Mouse (Mus musculus): ENCODE data around the gene Thtpa. TPM values are rescaled to one million over a fixed set of nuclear protein-coding genes. Genes with fewer than 3 reads are reported as not detected.

Gene Thtpa
- polyA plus RNA-seq, 2 experiments, result 2.6 to 4.3 TPM

DNA sequence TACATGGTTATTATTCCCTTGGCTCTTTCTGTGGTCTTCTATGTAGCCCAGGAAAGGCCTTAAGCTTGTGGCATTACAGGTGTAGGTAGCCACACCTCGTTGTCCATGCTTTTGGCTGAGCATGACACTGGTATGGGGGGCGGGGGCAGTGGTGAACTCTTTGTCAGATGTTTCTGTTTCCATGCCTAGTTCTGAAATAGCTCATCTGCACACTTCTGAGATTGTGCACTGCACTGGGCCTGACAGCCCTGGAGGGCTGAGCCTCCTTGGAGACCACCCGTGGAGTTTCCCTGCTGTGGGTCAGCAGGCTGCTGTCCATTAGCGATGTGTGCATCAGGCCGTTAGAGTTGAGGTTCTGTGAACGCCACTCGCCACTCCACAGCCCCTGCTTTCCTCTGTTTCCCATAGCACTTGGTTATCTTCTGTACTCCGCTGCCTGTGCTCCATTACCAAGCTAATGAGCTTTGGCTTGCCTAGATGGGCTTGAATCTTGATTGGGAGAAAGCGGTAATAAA, 2.0 kb downstream of the Thtpa start:
- H3K36me3 ChIP-seq (replicated peaks; ENCODE audit: control insufficient read depth, insufficient read depth, low read depth), result no peaks in the 10 kb centered on the region; the same call in 1 of the 2 replicates
- TF ChIP-seq EP300 (IDR thresholded peaks at IDR 0.05; ENCODE audit: low read depth), result no peak
- TF ChIP-seq CTCF (IDR thresholded peaks at IDR 0.05; ENCODE audit: low read depth), result no peak
- H3K9me3 ChIP-seq (ENCODE audit: control insufficient read depth, low read length), result no peaks in the 10 kb centered on the region
- WGBS (ENCODE audit: insufficient replicate concordance), result 70% methylated on average over 9 of the region's 9 CpGs
- H3K4me2 ChIP-seq (ENCODE audit: low read depth), result no peak overlapping the region
- no peaks in the 10 kb centered on the region for H3K27me3 ChIP-seq (ENCODE audit: control insufficient read depth, insufficient read depth, low read length)
- no peak for DNase-seq (ENCODE audit: low read depth in 3 of 3, low spot score in 3 of 3)
- H3K4me1 ChIP-seq (replicated peaks; ENCODE audit: control insufficient read depth in 2 of 2, insufficient read depth in 2 of 2, low read length in 1 of 2), result peaks cover 4 to 16% of the 10 kb centered on the region in 2 experiments; a peak in 3 of 4 replicates
- H3K27ac ChIP-seq, result no peak overlapping the region
- no peak overlapping the region for H3K9ac ChIP-seq (replicated peaks)
- H3K4me3 ChIP-seq (ENCODE audit: insufficient read depth in 1 of 2, low read depth in 2 of 2, low read length in 2 of 2), result no peak overlapping the region
- ATAC-seq (ENCODE audit: insufficient read depth), result no peak

DNA sequence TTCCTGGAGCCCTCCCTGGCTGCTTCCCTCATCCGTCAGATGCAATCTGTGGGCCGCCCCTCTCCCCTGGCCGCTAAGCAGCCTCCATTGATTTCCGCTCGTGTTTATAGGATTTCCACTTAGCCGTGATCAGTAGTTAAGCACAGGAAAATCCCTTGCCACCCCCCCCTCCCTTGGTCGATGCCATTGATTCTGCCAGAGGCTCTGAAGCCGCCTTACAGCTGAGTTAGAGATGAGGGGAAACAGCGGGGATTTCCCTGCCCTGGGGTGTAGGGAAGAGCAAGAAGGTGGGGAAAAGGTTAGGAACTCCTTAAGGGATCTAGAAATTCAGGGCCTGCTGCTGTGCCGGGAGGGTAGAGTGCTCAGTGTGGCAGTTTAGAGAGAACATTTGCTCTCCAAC, 3.1 kb downstream of the Thtpa start:
- Histone ChIP-seq H3K27me3 (ENCODE audit: control insufficient read depth, insufficient read depth, low read length) (no peaks in the 10 kb centered on the region), H3K36me3 (replicated peaks; ENCODE audit: control insufficient read depth, insufficient read depth, low read depth) (no peaks in the 10 kb centered on the region; the same call in 1 of the 2 replicates), H3K4me1 (replicated peaks; ENCODE audit: control insufficient read depth in 2 of 2, insufficient read depth in 2 of 2, low read length in 1 of 2) (peaks cover 4 to 16% of the 10 kb centered on the region in 2 experiments; a peak in 3 of 4 replicates), H3K27ac (no peak overlapping the region), H3K9me3 (ENCODE audit: control insufficient read depth, low read length) (no peaks in the 10 kb centered on the region), H3K9ac (replicated peaks) (no peak overlapping the region), H3K4me3 (ENCODE audit: insufficient read depth in 1 of 2, low read depth in 2 of 2, low read length in 2 of 2) (no peak overlapping the region), H3K4me2 (ENCODE audit: low read depth) (no peak overlapping the region)
- ATAC-seq (ENCODE audit: insufficient read depth) (no peak), DNase-seq (ENCODE audit: low read depth in 3 of 3, low spot score in 3 of 3) (no peak)
- WGBS (ENCODE audit: insufficient replicate concordance), result 52% methylated on average over 10 of the region's 10 CpGs
- no peak for TF ChIP-seq EP300 (IDR thresholded peaks at IDR 0.05; ENCODE audit: low read depth)

DNA sequence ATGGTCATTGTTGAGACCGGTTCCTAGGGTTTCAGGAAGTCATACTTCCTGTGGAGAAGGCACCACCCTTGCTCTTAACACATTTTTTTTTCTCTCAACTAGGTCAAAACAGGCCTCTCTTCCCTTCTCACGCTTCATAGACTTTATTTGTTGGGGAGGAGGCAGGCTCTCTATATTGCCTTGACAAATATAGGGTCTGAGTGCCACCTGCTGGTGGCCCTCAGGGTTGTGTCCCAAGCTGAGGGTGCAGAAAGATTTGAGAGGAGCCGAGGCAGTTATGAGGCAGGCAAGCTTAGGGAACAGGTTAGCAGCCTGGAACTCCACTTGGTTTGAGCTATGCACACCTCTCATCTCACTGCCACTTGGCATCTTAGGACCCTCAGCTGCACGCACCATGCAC, 3.5 kb downstream of the Thtpa start:
- no peaks in the 10 kb centered on the region for H3K27me3 ChIP-seq (ENCODE audit: control insufficient read depth, insufficient read depth, low read length)
- no peaks in the 10 kb centered on the region; the same call in 1 of the 2 replicates for H3K36me3 ChIP-seq (replicated peaks; ENCODE audit: control insufficient read depth, insufficient read depth, low read depth)
- 48% methylated on average over 4 of the region's 4 CpGs for WGBS (ENCODE audit: insufficient replicate concordance)
- peak; percentile 77 for TF ChIP-seq CTCF (IDR thresholded peaks at IDR 0.05; ENCODE audit: low read depth)
- no peak for TF ChIP-seq EP300 (IDR thresholded peaks at IDR 0.05; ENCODE audit: low read depth)
- H3K4me1 ChIP-seq (replicated peaks; ENCODE audit: control insufficient read depth in 2 of 2, insufficient read depth in 2 of 2, low read length in 1 of 2), result peaks cover 4 to 16% of the 10 kb centered on the region in 2 experiments; a peak in 3 of 4 replicates
- H3K4me3 ChIP-seq (ENCODE audit: insufficient read depth in 1 of 2, low read depth in 2 of 2, low read length in 2 of 2), result no peak overlapping the region
- H3K9me3 ChIP-seq (ENCODE audit: control insufficient read depth, low read length), result no peaks in the 10 kb centered on the region
- H3K4me2 ChIP-seq (ENCODE audit: low read depth), result no peak overlapping the region
- ATAC-seq (ENCODE audit: insufficient read depth) (no peak), DNase-seq (ENCODE audit: low read depth in 3 of 3, low spot score in 3 of 3) (peak in 1 of 3 experiments; percentile 33)
- no peak overlapping the region for H3K9ac ChIP-seq (replicated peaks)
- no peak overlapping the region for H3K27ac ChIP-seq

DNA sequence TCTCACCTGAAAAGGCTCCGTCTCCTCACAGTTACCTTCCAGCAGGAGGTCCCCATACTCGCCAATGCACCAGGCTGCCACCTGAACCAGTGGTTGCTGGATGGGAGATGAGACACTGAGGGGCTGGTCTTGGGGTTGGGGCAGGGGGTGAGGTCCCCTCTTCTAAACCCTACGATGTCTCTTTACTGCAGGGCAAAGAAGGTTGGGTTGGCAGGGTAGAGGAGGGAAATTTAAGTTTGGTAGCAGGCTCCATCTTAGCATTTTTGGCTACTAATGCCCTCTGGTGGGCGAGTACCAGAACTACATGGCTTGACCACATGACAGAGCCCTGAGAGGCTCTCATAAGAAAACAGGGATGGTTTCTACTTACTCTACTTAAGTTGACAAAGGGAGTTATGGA, 7.0 kb downstream of the Thtpa start:
- DNase-seq (ENCODE audit: low read depth in 3 of 3, low spot score in 3 of 3), result peak in 1 of 3 experiments; percentile 30
- 45% methylated on average over 4 of the region's 4 CpGs for WGBS (ENCODE audit: insufficient replicate concordance)
- Histone ChIP-seq H3K36me3 (replicated peaks; ENCODE audit: control insufficient read depth, insufficient read depth, low read depth) (no peaks in the 10 kb centered on the region; the same call in 1 of the 2 replicates), H3K4me3 (ENCODE audit: insufficient read depth in 1 of 2, low read depth in 2 of 2, low read length in 2 of 2) (no peak overlapping the region), H3K27ac (no peak overlapping the region), H3K9ac (replicated peaks) (no peak overlapping the region), H3K27me3 (ENCODE audit: control insufficient read depth, insufficient read depth, low read length) (no peaks in the 10 kb centered on the region), H3K4me2 (ENCODE audit: low read depth) (no peak overlapping the region), H3K4me1 (replicated peaks; ENCODE audit: control insufficient read depth in 2 of 2, insufficient read depth in 2 of 2, low read length in 1 of 2) (peaks cover 1 to 7% of the 10 kb centered on the region in 2 experiments), H3K9me3 (ENCODE audit: control insufficient read depth, low read length) (no peaks in the 10 kb centered on the region)
- ATAC-seq (ENCODE audit: insufficient read depth), result no peak
- TF ChIP-seq CTCF (IDR thresholded peaks at IDR 0.05; ENCODE audit: low read depth) (peak; percentile 76), EP300 (IDR thresholded peaks at IDR 0.05; ENCODE audit: low read depth) (no peak)

DNA sequence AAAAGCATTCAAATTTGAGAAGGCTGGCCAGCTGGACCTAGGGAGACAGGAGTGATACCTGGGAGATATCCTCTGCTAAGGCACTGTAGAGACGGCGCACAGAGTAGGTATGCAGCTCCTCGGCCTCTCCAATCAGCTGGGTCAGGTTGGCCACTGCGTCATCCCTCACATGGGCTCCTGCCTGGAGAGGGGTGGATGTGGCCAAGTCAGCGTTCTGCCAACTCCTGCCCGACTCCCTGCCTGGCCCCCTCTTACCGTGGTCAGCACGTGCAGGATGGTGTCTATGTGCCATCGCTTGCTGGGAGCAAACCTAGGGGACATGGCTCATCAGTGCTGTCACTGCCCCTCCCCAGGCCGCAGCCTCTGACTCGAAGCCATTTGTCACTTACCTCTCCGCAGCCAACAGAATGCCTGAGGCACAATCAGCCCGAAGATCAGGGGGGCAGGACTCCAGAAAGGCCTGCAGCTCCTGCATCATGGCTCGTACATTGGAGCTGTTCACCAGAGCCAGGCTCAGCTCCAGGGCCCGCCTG, 7.7 kb downstream of the Thtpa start:
- Histone ChIP-seq H3K4me1 (replicated peaks; ENCODE audit: control insufficient read depth in 2 of 2, insufficient read depth in 2 of 2, low read length in 1 of 2) (peaks cover 6 to 7% of the 10 kb centered on the region in 2 experiments; a peak in 3 of 4 replicates), H3K9ac (replicated peaks) (no peak overlapping the region), H3K27me3 (ENCODE audit: control insufficient read depth, insufficient read depth, low read length) (no peaks in the 10 kb centered on the region), H3K4me3 (ENCODE audit: insufficient read depth in 1 of 2, low read depth in 2 of 2, low read length in 2 of 2) (no peak overlapping the region), H3K36me3 (replicated peaks; ENCODE audit: control insufficient read depth, insufficient read depth, low read depth) (no peaks in the 10 kb centered on the region; the same call in 1 of the 2 replicates), H3K27ac (no peak overlapping the region), H3K9me3 (ENCODE audit: control insufficient read depth, low read length) (no peaks in the 10 kb centered on the region), H3K4me2 (ENCODE audit: low read depth) (no peak overlapping the region)
- WGBS (ENCODE audit: insufficient replicate concordance), result 80% methylated on average over 15 of the region's 15 CpGs
- TF ChIP-seq CTCF (IDR thresholded peaks at IDR 0.05; ENCODE audit: low read depth), result no peak
- TF ChIP-seq EP300 (IDR thresholded peaks at IDR 0.05; ENCODE audit: low read depth), result no peak
- DNase-seq (ENCODE audit: low read depth in 3 of 3, low spot score in 3 of 3), result no peak
- no peak for ATAC-seq (ENCODE audit: insufficient read depth)

All from liver, embryonic 14.5 days (tissue).